Mouse (Mus musculus) embryo, embryonic 11 days (tissue): ENCODE measurements around the gene Mtor.

Source experiments
- DNase-seq: peaks from one replicate; pipeline ENCODE4 v3.0.0-alpha.2; 2015

The Mtor gene

GRCm38 (mm10) chr4:148491448-148491847 is 43.0 kb downstream of the Mtor start:
- DNase-seq: no peak

- no peak for DNase-seq
Measured at GRCm38 (mm10) chr4:148495160-148495559, 46.7 kb downstream of the Mtor start.

DNA sequence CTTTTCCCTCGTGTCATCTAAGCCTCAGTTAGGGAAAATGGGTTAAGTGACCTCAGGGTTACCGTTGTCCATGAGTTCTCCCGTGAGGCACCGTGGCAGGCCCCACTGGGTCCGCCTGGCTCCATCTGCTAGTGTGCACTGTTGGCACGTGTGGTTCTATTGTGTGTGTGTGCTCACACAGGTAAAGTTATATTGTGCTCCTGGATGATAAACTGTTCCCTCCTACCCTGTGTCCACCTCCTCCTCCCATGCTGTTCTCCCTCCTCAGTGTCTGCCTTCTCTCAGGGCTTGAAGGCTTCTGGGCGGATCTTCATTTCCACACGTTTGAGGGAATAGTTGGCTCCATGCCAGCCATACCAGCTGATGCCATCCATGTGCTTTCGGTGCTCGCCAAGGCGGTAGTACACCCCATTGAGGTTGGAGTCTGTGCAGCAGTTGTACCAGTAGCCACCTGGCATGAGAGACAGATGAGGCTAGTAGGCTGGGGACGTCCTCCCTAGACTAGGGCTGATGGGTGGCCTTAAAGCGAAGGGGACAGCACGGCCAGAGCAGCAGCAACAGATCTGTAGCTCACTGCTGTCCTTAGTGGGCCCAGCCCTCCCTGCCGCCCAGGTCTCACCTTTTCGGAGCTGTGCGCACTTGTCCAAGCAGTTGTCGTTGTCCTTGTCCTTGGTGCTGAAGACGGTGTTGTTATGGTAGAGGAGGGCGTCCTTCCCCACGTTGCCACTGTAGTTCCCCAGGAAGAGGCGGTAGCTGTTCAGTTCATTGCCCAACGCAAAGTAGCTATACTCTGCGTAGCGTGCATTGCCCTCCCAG is 47.7 kb downstream of the Mtor start:
- DNase-seq: no peak

GRCm38 (mm10) chr4:148500410-148500867 is 52.0 kb downstream of the Mtor start, which contains the start of gene Angptl7:
TSS of gene Angptl7 (minus strand) at chr4:148500460.
- DNase-seq: no peak

GRCm38 (mm10) chr4:148504497-148504959 is 56.1 kb downstream of the Mtor start:
- peak; percentile 54 for DNase-seq

DNA sequence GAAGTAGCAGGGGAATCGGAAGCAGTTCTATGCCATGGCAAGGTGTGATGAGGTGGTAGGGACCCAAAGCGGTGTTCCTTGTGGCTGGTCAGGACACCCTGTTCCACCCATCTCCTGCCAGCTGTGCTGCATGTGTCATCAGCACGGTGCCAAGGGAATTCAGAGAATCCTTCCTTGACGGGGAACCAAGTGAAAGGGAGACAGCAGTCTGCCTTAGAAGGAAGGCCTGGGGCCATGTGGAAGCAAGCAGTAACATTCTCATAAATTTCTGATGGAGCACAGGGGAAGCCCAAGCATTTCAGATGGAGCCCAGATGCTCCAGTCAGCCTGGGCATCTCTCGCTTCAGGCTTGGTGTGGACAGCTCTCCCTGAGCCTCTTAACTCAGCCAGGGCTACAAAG is 59.2 kb downstream of the Mtor start:
- peak; percentile 19 for DNase-seq

- DNase-seq: no peak
Measured at GRCm38 (mm10) chr4:148508084-148508849, 59.9 kb downstream of the Mtor start.

GRCm38 (mm10) chr4:148509450-148510084 is 61.2 kb downstream of the Mtor start:
- no peak for DNase-seq

DNA sequence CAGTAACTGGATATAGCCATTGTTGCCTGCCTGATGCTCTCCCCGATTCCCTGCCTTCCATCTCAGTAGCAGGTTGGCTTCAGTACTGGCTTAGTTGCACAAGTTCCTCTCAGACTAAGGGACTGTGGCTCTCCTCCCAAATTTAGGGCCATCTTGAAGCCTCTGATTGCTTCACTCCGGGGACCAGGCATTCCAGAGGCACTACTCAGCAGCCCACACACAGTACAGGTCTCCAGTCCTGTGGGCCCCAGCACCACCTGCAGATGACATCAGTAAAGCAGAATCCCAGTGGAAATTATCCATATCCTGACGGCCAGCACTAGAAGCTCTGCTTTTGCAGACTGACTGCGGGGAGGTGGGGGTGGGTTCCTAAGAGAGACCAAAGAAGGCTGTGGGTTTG is 62.3 kb downstream of the Mtor start:
- no peak for DNase-seq

- DNase-seq: no peak
Measured at GRCm38 (mm10) chr4:148511334-148511733, 62.9 kb downstream of the Mtor start.

DNA sequence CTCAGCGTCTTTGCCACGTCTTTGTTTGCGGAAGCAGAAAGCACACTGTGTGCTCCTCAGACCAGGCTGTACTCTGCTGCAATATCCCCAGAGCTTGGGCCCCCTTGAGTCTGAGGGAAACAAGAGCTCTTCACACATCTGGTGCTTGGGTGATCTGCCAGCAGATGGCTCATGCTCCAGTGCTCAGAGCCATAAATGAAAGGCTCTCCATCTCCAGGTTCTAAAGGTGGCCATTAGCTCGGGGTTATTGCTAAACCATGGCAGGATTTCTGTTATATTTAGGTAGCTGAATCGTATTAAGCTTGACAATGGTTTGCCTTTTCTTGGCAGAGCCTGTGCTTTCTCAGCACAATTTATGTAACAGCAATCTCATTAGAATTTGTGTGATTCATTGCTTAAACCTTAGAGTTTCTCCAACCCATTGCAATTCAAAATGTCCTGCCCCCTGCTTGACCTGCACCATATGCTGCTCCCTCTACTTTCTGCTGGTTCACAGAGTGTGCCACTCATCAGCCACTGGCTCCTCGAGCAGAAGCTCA is 64.7 kb downstream of the Mtor start:
- no peak for DNase-seq

DNA sequence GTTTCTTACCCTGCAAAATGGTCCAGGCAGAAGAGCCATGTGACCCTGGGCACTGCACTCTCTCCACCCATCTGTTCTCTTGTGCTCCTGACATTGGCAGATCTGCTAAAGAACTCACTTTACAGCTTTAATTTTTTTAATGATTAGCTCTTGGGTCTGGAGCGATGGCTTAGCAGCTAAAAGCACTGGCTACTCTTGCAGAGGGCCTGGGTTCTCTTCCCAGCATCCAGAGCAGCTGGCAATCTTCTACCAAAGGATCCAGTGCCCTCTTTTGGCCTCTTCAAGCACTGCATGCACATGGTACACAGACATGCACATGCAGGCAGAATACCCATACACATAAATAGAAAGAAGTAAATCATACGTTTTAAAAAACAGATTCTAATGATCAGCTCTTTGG is 66.9 kb downstream of the Mtor start:
- no peak for DNase-seq

GRCm38 (mm10) chr4:148517809-148518208 is 69.4 kb downstream of the Mtor start:
- no peak for DNase-seq

DNA sequence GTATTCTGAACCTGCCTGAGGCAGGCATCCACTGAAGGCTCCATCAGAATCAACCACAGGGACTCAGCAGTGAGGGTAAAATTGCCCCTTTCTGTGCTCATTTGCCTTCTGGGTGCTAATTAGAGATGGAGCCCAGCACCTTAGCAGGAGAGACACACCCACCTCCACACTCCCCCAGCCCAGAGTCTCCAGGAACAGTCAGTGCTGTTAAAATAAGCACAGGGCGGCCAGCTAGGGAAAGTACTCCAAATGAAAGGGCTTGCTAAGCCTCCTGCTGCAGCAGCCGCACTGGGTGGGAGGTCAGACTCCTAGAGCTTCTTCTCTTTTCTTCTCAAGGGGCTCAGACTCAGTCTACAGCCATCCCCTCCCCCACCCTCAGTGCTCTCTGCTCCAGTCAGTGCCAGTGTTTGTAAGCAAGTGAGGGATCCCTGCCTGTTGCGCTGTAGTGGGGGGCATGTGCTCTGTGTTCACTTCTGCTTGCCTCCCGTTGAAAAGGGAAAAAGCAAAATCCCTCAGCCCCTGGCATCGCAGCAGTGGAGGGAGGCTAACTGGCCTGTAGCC is 69.9 kb downstream of the Mtor start:
- peak; percentile 38 for DNase-seq

GRCm38 (mm10) chr4:148523538-148523937 is 75.1 kb downstream of the Mtor start:
- no peak for DNase-seq

- no peak for DNase-seq
Measured at GRCm38 (mm10) chr4:148527158-148527910, 78.9 kb downstream of the Mtor start.

GRCm38 (mm10) chr4:148530351-148530750 is 81.9 kb downstream of the Mtor start:
- no peak for DNase-seq

GRCm38 (mm10) chr4:148530778-148531177 is 82.4 kb downstream of the Mtor start:
- DNase-seq: no peak

- DNase-seq: no peak
Measured at GRCm38 (mm10) chr4:148531341-148531740, 82.9 kb downstream of the Mtor start.

DNA sequence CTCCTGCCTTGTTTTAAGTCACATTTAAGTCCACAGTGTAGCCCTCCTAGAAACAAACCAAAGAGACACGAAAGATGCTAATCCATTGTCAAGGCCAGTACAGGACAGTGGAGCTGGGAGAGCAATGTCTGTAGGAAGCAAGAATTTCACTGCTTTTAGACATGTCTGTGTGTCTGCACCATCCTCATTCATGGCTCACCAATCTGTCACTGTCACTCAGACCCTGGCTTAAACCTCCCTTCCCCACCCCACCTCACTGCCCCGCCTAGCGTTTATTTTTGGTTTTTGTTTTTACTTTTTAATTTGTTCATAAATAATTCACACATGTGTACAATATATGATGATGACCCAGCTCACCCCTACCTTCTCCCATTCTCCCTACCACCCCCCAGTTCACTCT is 84.1 kb downstream of the Mtor start:
- no peak for DNase-seq

- DNase-seq: no peak
Measured at GRCm38 (mm10) chr4:148533613-148534328, 85.4 kb downstream of the Mtor start.
